Mouse (Mus musculus): ENCODE measurements at regions not wholly inside any gene's neighbourhood (a gene's known extent, or its start where the extent isn't known, plus 50 kb on each side); places are given as distances from the start of the nearest gene placed in this dataset.

DNA sequence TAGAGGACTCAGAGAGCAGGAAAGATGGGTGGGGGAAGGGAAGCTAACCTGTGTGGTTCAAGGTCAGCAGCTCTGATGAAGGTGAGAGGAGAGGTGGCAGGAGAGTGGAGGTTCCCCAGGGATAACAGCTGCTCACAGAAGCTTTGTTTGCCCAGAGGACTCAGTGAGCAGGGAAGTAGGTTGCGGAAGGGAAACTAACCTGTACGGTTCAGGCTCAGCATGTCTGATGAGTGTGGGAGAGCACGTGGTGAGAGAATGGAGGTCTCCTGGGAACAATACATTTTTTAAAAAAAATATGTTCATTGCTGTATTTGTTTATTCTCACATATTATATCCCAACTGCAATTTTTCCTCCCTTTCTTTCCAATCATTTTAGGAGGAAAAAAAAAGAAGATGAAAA, 130.0 kb upstream of the Hccs start:
- Histone ChIP-seq H3K27ac (ENCODE audit: low read depth, low read length) (no peak overlapping the region), H3K36me3 (ENCODE audit: control insufficient read depth, insufficient read depth) (no peaks in the 10 kb centered on the region), H3K4me2 (replicated peaks; ENCODE audit: low read depth) (no peak overlapping the region), H3K4me3 (ENCODE audit: low read depth, low read length) (no peak overlapping the region), H3K4me1 (replicated peaks; ENCODE audit: control insufficient read depth, insufficient read depth, low read length) (no peaks in the 10 kb centered on the region), H3K9ac (ENCODE audit: low read depth, low read length) (no peak overlapping the region), H3K9me3 (ENCODE audit: control insufficient read depth) (no peaks in the 10 kb centered on the region), H3K27me3 (replicated peaks; ENCODE audit: control insufficient read depth, insufficient read depth, low read length) (no peaks in the 10 kb centered on the region)
- ATAC-seq: no peak
- WGBS: 66% methylated on average over 3 of the region's 3 CpGs
- no peak for TF ChIP-seq CTCF (IDR thresholded peaks at IDR 0.05; ENCODE audit: low read depth)

GRCm38 (mm10) chrX:169439546-169439945, 119.4 kb upstream of the Hccs start:
- Histone ChIP-seq H3K4me3 (ENCODE audit: low read depth, low read length) (no peak overlapping the region), H3K4me2 (replicated peaks; ENCODE audit: low read depth) (no peak overlapping the region), H3K9ac (ENCODE audit: low read depth, low read length) (no peak overlapping the region), H3K27ac (ENCODE audit: low read depth, low read length) (no peak overlapping the region), H3K4me1 (replicated peaks; ENCODE audit: control insufficient read depth, insufficient read depth, low read length) (no peaks in the 10 kb centered on the region), H3K9me3 (ENCODE audit: control insufficient read depth) (no peaks in the 10 kb centered on the region), H3K36me3 (ENCODE audit: control insufficient read depth, insufficient read depth) (no peaks in the 10 kb centered on the region), H3K27me3 (replicated peaks; ENCODE audit: control insufficient read depth, insufficient read depth, low read length) (no peaks in the 10 kb centered on the region)
- no peak for TF ChIP-seq CTCF (IDR thresholded peaks at IDR 0.05; ENCODE audit: low read depth)
- no peak for ATAC-seq

- H3K9me3 ChIP-seq (ENCODE audit: control insufficient read depth): no peaks in the 10 kb centered on the region
- no peaks in the 10 kb centered on the region for H3K4me1 ChIP-seq (replicated peaks; ENCODE audit: control insufficient read depth, insufficient read depth, low read length)
- no peak overlapping the region for H3K4me2 ChIP-seq (replicated peaks; ENCODE audit: low read depth)
- H3K4me3 ChIP-seq (ENCODE audit: low read depth, low read length): no peak overlapping the region
- H3K27ac ChIP-seq (ENCODE audit: low read depth, low read length): no peak overlapping the region
- no peaks in the 10 kb centered on the region for H3K36me3 ChIP-seq (ENCODE audit: control insufficient read depth, insufficient read depth)
- no peak for ATAC-seq
- 64% methylated on average over 1 of the region's 1 CpGs for WGBS
- H3K27me3 ChIP-seq (replicated peaks; ENCODE audit: control insufficient read depth, insufficient read depth, low read length): no peaks in the 10 kb centered on the region
- TF ChIP-seq CTCF (IDR thresholded peaks at IDR 0.05; ENCODE audit: low read depth): peak; percentile 69
- no peak overlapping the region for H3K9ac ChIP-seq (ENCODE audit: low read depth, low read length)
Observed at GRCm38 (mm10) chrX:169438626-169439025, 118.5 kb upstream of the Hccs start.

DNA sequence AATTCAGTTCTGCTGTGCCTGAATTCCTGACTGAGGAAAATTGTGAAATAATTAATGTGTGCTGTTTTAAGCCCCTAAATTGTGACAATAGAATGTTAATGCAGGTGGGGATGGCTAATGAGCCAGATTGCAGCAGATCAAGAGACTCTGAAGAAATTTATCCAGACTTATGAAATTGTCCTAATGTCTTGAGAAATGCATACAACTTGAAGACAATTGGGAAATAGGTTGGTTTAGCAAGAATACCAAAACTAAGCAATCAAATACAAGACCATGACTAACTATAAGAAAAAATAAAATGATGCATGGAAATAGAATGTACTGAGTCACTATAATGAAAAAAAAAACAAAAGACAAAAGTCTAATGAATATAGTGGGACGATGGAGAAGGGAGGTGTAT, 113.7 kb upstream of the Hccs start:
- TF ChIP-seq CTCF (IDR thresholded peaks at IDR 0.05; ENCODE audit: low read depth): no peak
- no peaks in the 10 kb centered on the region for H3K27me3 ChIP-seq (replicated peaks; ENCODE audit: control insufficient read depth, insufficient read depth, low read length)
- ATAC-seq: no peak
- H3K4me3 ChIP-seq (ENCODE audit: low read depth, low read length): no peak overlapping the region
- no peak overlapping the region for H3K27ac ChIP-seq (ENCODE audit: low read depth, low read length)
- no peaks in the 10 kb centered on the region for H3K4me1 ChIP-seq (replicated peaks; ENCODE audit: control insufficient read depth, insufficient read depth, low read length)
- no peak overlapping the region for H3K4me2 ChIP-seq (replicated peaks; ENCODE audit: low read depth)
- 74% methylated on average over 1 of the region's 1 CpGs for WGBS
- no peaks in the 10 kb centered on the region for H3K9me3 ChIP-seq (ENCODE audit: control insufficient read depth)
- H3K9ac ChIP-seq (ENCODE audit: low read depth, low read length): no peak overlapping the region
- H3K36me3 ChIP-seq (ENCODE audit: control insufficient read depth, insufficient read depth): no peaks in the 10 kb centered on the region

- no peak overlapping the region for H3K4me2 ChIP-seq (replicated peaks; ENCODE audit: low read depth)
- H3K9me3 ChIP-seq (ENCODE audit: control insufficient read depth): no peaks in the 10 kb centered on the region
- H3K27me3 ChIP-seq (replicated peaks; ENCODE audit: control insufficient read depth, insufficient read depth, low read length): no peaks in the 10 kb centered on the region
- H3K27ac ChIP-seq (ENCODE audit: low read depth, low read length): no peak overlapping the region
- no peak overlapping the region for H3K4me3 ChIP-seq (ENCODE audit: low read depth, low read length)
- H3K4me1 ChIP-seq (replicated peaks; ENCODE audit: control insufficient read depth, insufficient read depth, low read length): no peaks in the 10 kb centered on the region
- H3K9ac ChIP-seq (ENCODE audit: low read depth, low read length): no peak overlapping the region
- TF ChIP-seq CTCF (IDR thresholded peaks at IDR 0.05; ENCODE audit: low read depth): no peak
- 67% methylated on average over 2 of the region's 2 CpGs for WGBS
- no peaks in the 10 kb centered on the region for H3K36me3 ChIP-seq (ENCODE audit: control insufficient read depth, insufficient read depth)
- no peak for ATAC-seq
Observed at GRCm38 (mm10) chrX:169396825-169397224, 76.7 kb upstream of the Hccs start.

- H3K4me3 ChIP-seq (ENCODE audit: low read depth, low read length): no peak overlapping the region
- no peaks in the 10 kb centered on the region for H3K4me1 ChIP-seq (replicated peaks; ENCODE audit: control insufficient read depth, insufficient read depth, low read length)
- no peaks in the 10 kb centered on the region for H3K27me3 ChIP-seq (replicated peaks; ENCODE audit: control insufficient read depth, insufficient read depth, low read length)
- ATAC-seq: no peak
- H3K9me3 ChIP-seq (ENCODE audit: control insufficient read depth): no peaks in the 10 kb centered on the region
- H3K27ac ChIP-seq (ENCODE audit: low read depth, low read length): no peak overlapping the region
- H3K9ac ChIP-seq (ENCODE audit: low read depth, low read length): no peak overlapping the region
- H3K4me2 ChIP-seq (replicated peaks; ENCODE audit: low read depth): no peak overlapping the region
- no peaks in the 10 kb centered on the region for H3K36me3 ChIP-seq (ENCODE audit: control insufficient read depth, insufficient read depth)
- TF ChIP-seq CTCF (IDR thresholded peaks at IDR 0.05; ENCODE audit: low read depth): no peak
Observed at GRCm38 (mm10) chrX:169386640-169387039, 66.5 kb upstream of the Hccs start.
